In the genomic region with DNA sequence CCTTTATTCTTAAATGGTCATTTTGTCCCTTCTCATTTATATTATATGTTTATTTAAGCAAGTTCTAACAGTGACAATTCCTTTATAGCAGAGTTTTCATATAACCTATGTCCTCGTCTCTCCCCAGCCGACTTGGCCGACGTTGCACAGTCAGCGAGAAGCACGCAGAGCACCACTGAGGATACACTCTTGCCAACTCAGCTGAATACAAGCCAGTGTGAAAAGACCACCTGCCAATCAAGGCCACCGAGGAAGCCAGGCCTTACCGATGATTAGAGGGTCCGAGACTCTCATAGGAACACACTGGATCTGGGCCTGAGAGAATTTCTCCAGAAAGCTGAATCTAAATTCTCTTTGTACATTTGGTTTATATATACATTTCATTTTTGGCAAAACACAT, we compare ENCODE assay signal across 16 mouse cellular contexts.
DNase-seq lines count a peak whose midpoint lies in the region; ATAC-seq and TF ChIP-seq lines count a peak whose summit lies in the region.
"Had no signal": no experiment of that assay in that cellular context is flagged by ENCODE, and none has a peak within 500 bp of the region (broad histone marks: within the 10 kb centered on the region; RNA-seq: fewer than 3 reads in every experiment).

No protein-coding gene starts in this region.

- H3K36me3 ChIP-seq in heart, embryonic 16.5 days (ENCODE audit: control insufficient read depth, insufficient read depth), result no peaks in the 10 kb centered on the region
- no peaks in the 10 kb centered on the region for H3K36me3 ChIP-seq in lung, postnatal 0 days (ENCODE audit: insufficient read depth, low read length)
- H3K36me3 ChIP-seq in hindbrain, postnatal 0 days (ENCODE audit: insufficient read depth, low read length), result no peaks in the 10 kb centered on the region
- H3K36me3 ChIP-seq: limb, embryonic 13.5 days; midbrain, embryonic 10.5 days had no signal

- H3K9me3 ChIP-seq in heart, embryonic 16.5 days (replicated peaks; ENCODE audit: control insufficient read depth, low read length), result no peaks in the 10 kb centered on the region
- H3K9me3 ChIP-seq in lung, postnatal 0 days (ENCODE audit: low read length), result no peaks in the 10 kb centered on the region
- H3K9me3 ChIP-seq in hindbrain, postnatal 0 days (ENCODE audit: low read length), result no peaks in the 10 kb centered on the region
- H3K9me3 ChIP-seq: limb, embryonic 13.5 days; midbrain, embryonic 10.5 days had no signal

- no peak for TF ChIP-seq EP300 in lung, postnatal 0 days (IDR thresholded peaks at IDR 0.05)

- DNase-seq in cerebellum, postnatal 10 days, result peak; percentile 58 to 70
- DNase-seq in heart, adult 18-20 months, result no peak
- DNase-seq in lung, postnatal 0 days (ENCODE audit: low spot score), result no peak
- no peak for DNase-seq in lung, postnatal 10 days
- peak; percentile 41 for DNase-seq in hindbrain, postnatal 0 days (ENCODE audit: low spot score)
- no peak for DNase-seq in adrenal gland, adult 2 months
- DNase-seq: cerebellum, adult 11-12 months; kidney, adult 8-10 months; kidney, postnatal 4 days; layer of hippocampus, postnatal 36 days; lung, adult 18-20 months had no signal

- no peak overlapping the region for H3K4me2 ChIP-seq in heart, embryonic 16.5 days (ENCODE audit: low read depth, low read length)
- no peak overlapping the region for H3K4me2 ChIP-seq in lung, postnatal 0 days (replicated peaks; ENCODE audit: low read depth, low read length)
- no peak overlapping the region for H3K4me2 ChIP-seq in hindbrain, postnatal 0 days (ENCODE audit: low read depth, low read length)
- H3K4me2 ChIP-seq: limb, embryonic 13.5 days had no signal

- no peak overlapping the region for H3K9ac ChIP-seq in heart, embryonic 16.5 days (ENCODE audit: low read length)
- no peak overlapping the region for H3K9ac ChIP-seq in lung, postnatal 0 days (replicated peaks; ENCODE audit: low read depth)
- no peak overlapping the region for H3K9ac ChIP-seq in hindbrain, postnatal 0 days (replicated peaks; ENCODE audit: low read length)
- H3K9ac ChIP-seq: limb, embryonic 13.5 days had no signal

- H3K4me1 ChIP-seq in heart, embryonic 16.5 days (ENCODE audit: control insufficient read depth, insufficient read depth, low read length), result peaks cover 43% of the 10 kb centered on the region
- H3K4me1 ChIP-seq in lung, postnatal 0 days (ENCODE audit: insufficient read depth, low read depth, low read length), result peaks cover 12% of the 10 kb centered on the region
- peaks cover 5% of the 10 kb centered on the region; the same call in 1 of the 2 replicates for H3K4me1 ChIP-seq in hindbrain, postnatal 0 days (ENCODE audit: insufficient read depth, low read length)

- no peak overlapping the region for H3K4me3 ChIP-seq in heart, embryonic 16.5 days (ENCODE audit: low read length)
- H3K4me3 ChIP-seq in lung, postnatal 0 days (ENCODE audit: low read depth, low read length), result no peak overlapping the region
- H3K4me3 ChIP-seq in hindbrain, postnatal 0 days (ENCODE audit: low read length), result no peak overlapping the region
- H3K4me3 ChIP-seq: limb, embryonic 13.5 days; midbrain, embryonic 10.5 days had no signal

- H3K27ac ChIP-seq in heart, embryonic 16.5 days (ENCODE audit: low read length), result 0 out of 2 replicates have a peak overlapping the region, but pooled peaks have one; percentile 13
- 0 out of 2 replicates have a peak overlapping the region, but pooled peaks have one; percentile 95 for H3K27ac ChIP-seq in lung, postnatal 0 days (ENCODE audit: low read length)
- H3K27ac ChIP-seq in hindbrain, postnatal 0 days, result no peak overlapping the region
- H3K27ac ChIP-seq: limb, embryonic 13.5 days; midbrain, embryonic 10.5 days had no signal

- TF ChIP-seq CTCF in lung, postnatal 0 days (IDR thresholded peaks at IDR 0.05), result no peak
- TF ChIP-seq CTCF in hindbrain, postnatal 0 days (IDR thresholded peaks at IDR 0.05; ENCODE audit: low read depth), result no peak

- 73% methylated on average over 9 of the region's 9 CpGs for WGBS in heart, embryonic 16.5 days
- 58% methylated on average over 9 of the region's 9 CpGs for WGBS in lung, postnatal 0 days
- 30% methylated on average over 9 of the region's 9 CpGs for WGBS in hindbrain, postnatal 0 days

- no peaks in the 10 kb centered on the region for H3K27me3 ChIP-seq in heart, embryonic 16.5 days (ENCODE audit: control insufficient read depth, insufficient read depth, low read length)
- H3K27me3 ChIP-seq in lung, postnatal 0 days (replicated peaks; ENCODE audit: insufficient read depth, low read length), result no peaks in the 10 kb centered on the region
- no peaks in the 10 kb centered on the region for H3K27me3 ChIP-seq in hindbrain, postnatal 0 days (ENCODE audit: insufficient read depth, low read length)
- H3K27me3 ChIP-seq: CH12.LX; limb, embryonic 13.5 days had no signal

- ATAC-seq in cerebellum, adult (ENCODE audit: insufficient number of reproducible peaks, low FRiP score, low TSS enrichment), result no peak
- no peak for ATAC-seq in heart, embryonic 16.5 days (replicated peaks; ENCODE audit: extremely low read depth, insufficient read depth, low FRiP score)
- ATAC-seq in lung, postnatal 0 days, result no peak
- 0 out of 2 replicates have a peak, but pooled peaks have one; percentile 47 for ATAC-seq in hindbrain, postnatal 0 days

Comparison
In these comparisons a context has a peak if more than half of its experiments do, and no peak if none do; other contexts are left out.
1. DNase-seq: peak in cerebellum, postnatal 10 days (2 of 2) and hindbrain, postnatal 0 days (single experiment); none in heart, adult 18-20 months (0 of 2), lung, postnatal 0 days (single experiment), lung, postnatal 10 days (single experiment) and adrenal gland, adult 2 months (single experiment).